8 mouse cellular contexts compared by ENCODE assay signal in the genomic region with DNA sequence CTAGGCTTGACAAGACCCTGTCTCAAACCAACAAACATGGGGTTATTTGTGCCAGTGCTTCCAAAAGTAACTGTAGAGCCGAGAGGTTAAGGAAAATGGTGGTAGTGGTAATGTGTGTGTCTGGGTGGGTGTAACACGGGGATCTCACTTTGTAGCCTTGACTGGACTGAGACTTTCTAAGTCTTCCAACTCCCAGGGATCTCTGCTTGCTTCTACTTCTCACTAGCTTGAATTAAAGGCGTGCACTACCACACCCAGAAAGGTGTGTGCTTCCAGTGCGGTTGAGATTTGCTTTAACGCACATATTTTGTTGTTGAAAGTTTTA. TPM values are rescaled to one million over a fixed set of nuclear protein-coding genes. Genes with fewer than 3 reads are reported as not detected.
A peak's percentile ranks its signal among the peaks of the same experiment; 100 is the strongest.
DNase-seq lines count a peak whose midpoint lies in the region; ATAC-seq and TF ChIP-seq lines count a peak whose summit lies in the region.

No protein-coding gene starts in this region.

- no peak for TF ChIP-seq POLR2A in CH12.LX (IDR thresholded peaks at IDR 0.05; ENCODE audit: low read depth, low read length)

- peaks cover 6% of the 10 kb centered on the region for H3K79me2 ChIP-seq in CH12.LX (replicated peaks; ENCODE audit: control insufficient read depth, extremely low read depth, insufficient read depth, poor library complexity, severe bottlenecking)

- in situ Hi-C loops in CH12.LX (cut with MboI; ENCODE audit: low pct_ligation_motif_present, low pct_unique_long_range_greater_than_20kb, low sequenced_read_pairs) = no loop called here

- H3K9ac ChIP-seq in CH12.LX (ENCODE audit: insufficient read depth, low read depth) = peak overlapping the region; percentile 80
- peak overlapping the region; percentile 69 for H3K9ac ChIP-seq in forebrain, embryonic 16.5 days (replicated peaks; ENCODE audit: low read depth, low read length)
- H3K9ac ChIP-seq in liver, postnatal 0 days (replicated peaks) = peak overlapping the region; percentile 95

- peak overlapping the region; percentile 100 for H3K27ac ChIP-seq in gastrocnemius, adult 2 months
- H3K27ac ChIP-seq in CH12.LX (ENCODE audit: insufficient read depth, low read depth) = no peak overlapping the region; the same call in 1 of the 2 replicates
- 0 out of 2 replicates have a peak overlapping the region, but pooled peaks have one; percentile 13 for H3K27ac ChIP-seq in forebrain, embryonic 16.5 days (ENCODE audit: low read length)
- H3K27ac ChIP-seq in liver, postnatal 0 days (ENCODE audit: low read depth) = peak overlapping the region; percentile 99

- no peak for TF ChIP-seq CTCF in gastrocnemius, adult 2 months (IDR thresholded peaks at IDR 0.05)
- no peak for TF ChIP-seq CTCF in CH12.LX (conservative IDR thresholded peaks at IDR 0.05 in 1 of 2, IDR thresholded peaks at IDR 0.05 in 1 of 2; ENCODE audit: low read depth in 2 of 2, low read length in 2 of 2)
- no peak for TF ChIP-seq CTCF in liver, postnatal 0 days (IDR thresholded peaks at IDR 0.05; ENCODE audit: low read depth)

- peak; percentile 24 for ATAC-seq in forebrain, embryonic 16.5 days
- ATAC-seq in liver, postnatal 0 days = peak; percentile 16
- no peak for ATAC-seq in monocyte, adult 5-6 weeks (replicated peaks; ENCODE audit: insufficient number of reproducible peaks, low FRiP score, low TSS enrichment, poor library complexity, severe bottlenecking)

- no peak for DNase-seq in gastrocnemius, adult 2 months
- no peak for DNase-seq in gastrocnemius, adult 8-10 months (ENCODE audit: low spot score in 2 of 2)
- no peak for DNase-seq in CH12.LX (ENCODE audit: extremely low read depth)
- DNase-seq in liver, postnatal 0 days = no peak
- DNase-seq in layer of hippocampus, adult 18-20 months (ENCODE audit: low spot score in 2 of 2) = no peak
- DNase-seq in testis, postnatal 14 days (ENCODE audit: low spot score) = no peak

- dilution Hi-C loops in CH12.LX (cut with MboI; ENCODE audit: extremely low pct_ligation_motif_present, extremely low pct_unique_long_range_greater_than_20kb, low sequenced_read_pairs) = no loop called here

- no peaks in the 10 kb centered on the region for H3K27me3 ChIP-seq in CH12.LX (replicated peaks)
- no peaks in the 10 kb centered on the region for H3K27me3 ChIP-seq in forebrain, embryonic 16.5 days (replicated peaks; ENCODE audit: control insufficient read depth, insufficient read depth, low read length)
- no peaks in the 10 kb centered on the region for H3K27me3 ChIP-seq in liver, postnatal 0 days (ENCODE audit: insufficient read depth, low read length)

- WGBS in forebrain, embryonic 16.5 days = 12% methylated on average over 5 of the region's 5 CpGs
- WGBS in liver, postnatal 0 days (ENCODE audit: insufficient replicate concordance) = 1% methylated on average over 5 of the region's 5 CpGs

- H3K4me1 ChIP-seq in CH12.LX (ENCODE audit: control insufficient read depth in 1 of 2, insufficient read depth in 2 of 2) = peaks cover 0 to 18% of the 10 kb centered on the region in 2 experiments; a peak in 2 of 4 replicates
- peaks cover 9% of the 10 kb centered on the region for H3K4me1 ChIP-seq in forebrain, embryonic 16.5 days (replicated peaks; ENCODE audit: control insufficient read depth, insufficient read depth, low read length)
- peaks cover 15% of the 10 kb centered on the region for H3K4me1 ChIP-seq in liver, postnatal 0 days (ENCODE audit: insufficient read depth)

- H3K4me3 ChIP-seq in gastrocnemius, adult 2 months = peak overlapping the region; percentile 95
- peak overlapping the region; percentile 69 to 89 (median 73) for H3K4me3 ChIP-seq in CH12.LX (replicated peaks in 1 of 3; ENCODE audit: low read depth in 2 of 3, low read length in 2 of 3, poor library complexity in 1 of 3)
- peak overlapping the region; percentile 60 for H3K4me3 ChIP-seq in forebrain, embryonic 16.5 days (replicated peaks; ENCODE audit: low read length)
- peak overlapping the region; percentile 85 for H3K4me3 ChIP-seq in liver, postnatal 0 days (ENCODE audit: low read depth, low read length)

- H3K9me3 ChIP-seq in CH12.LX (replicated peaks; ENCODE audit: low read length) = no peaks in the 10 kb centered on the region
- H3K9me3 ChIP-seq in forebrain, embryonic 16.5 days (ENCODE audit: control insufficient read depth, low read length) = no peaks in the 10 kb centered on the region
- H3K9me3 ChIP-seq in liver, postnatal 0 days (ENCODE audit: low read length) = no peaks in the 10 kb centered on the region

- H3K36me3 ChIP-seq in CH12.LX (replicated peaks in 1 of 2; ENCODE audit: control insufficient read depth in 1 of 2, insufficient read depth in 1 of 2, low read length in 1 of 2) = peaks cover 0 to 4% of the 10 kb centered on the region in 2 experiments
- no peaks in the 10 kb centered on the region for H3K36me3 ChIP-seq in forebrain, embryonic 16.5 days (ENCODE audit: control insufficient read depth, insufficient read depth)
- H3K36me3 ChIP-seq in liver, postnatal 0 days (replicated peaks; ENCODE audit: insufficient read depth, low read length) = no peaks in the 10 kb centered on the region

- peak overlapping the region; percentile 88 for H3K4me2 ChIP-seq in CH12.LX (ENCODE audit: insufficient read depth, low read depth, poor library complexity, severe bottlenecking)
- peak overlapping the region; percentile 62 for H3K4me2 ChIP-seq in forebrain, embryonic 16.5 days (ENCODE audit: low read length)
- H3K4me2 ChIP-seq in liver, postnatal 0 days (ENCODE audit: low read depth, low read length) = peak overlapping the region; percentile 97

- no peak for TF ChIP-seq RAD21 in CH12.LX (IDR thresholded peaks at IDR 0.05; ENCODE audit: low read depth, low read length)

- intact Hi-C loops in gastrocnemius, adult 2 months (cut with DNase I) = no loop called here

- no peak for TF ChIP-seq EP300 in CH12.LX (IDR thresholded peaks at IDR 0.05; ENCODE audit: low read length)
- no peak for TF ChIP-seq EP300 in liver, postnatal 0 days (IDR thresholded peaks at IDR 0.05; ENCODE audit: low read depth)

TF ChIP-seq in CH12.LX, 34 proteins besides CTCF, POLR2A, EP300 and RAD21:
- no peak for TF ChIP-seq JUN (IDR thresholded peaks at IDR 0.05; ENCODE audit: insufficient read depth, low read depth, low read length)
- TF ChIP-seq MXI1 (IDR thresholded peaks at IDR 0.05; ENCODE audit: low read depth, low read length) = peak; percentile 52; the same call in 1 of the 2 replicates

RNA-seq across cellular contexts. Expression of gene Zfp1, which starts 0.3 kb away (rescaled TPM):
- total RNA-seq in gastrocnemius, adult 2 months (2021) = 1 to 10 TPM; 7.9 to 9.4 TPM
- total RNA-seq in gastrocnemius, adult 8-10 months (2022) = 10 to 100 TPM in 1 of 4 experiments, 1 to 10 TPM in 3; 7.8 to 10.6 (median 8.7) TPM
- 8.0 and 9.2 TPM in 2 replicates for total RNA-seq in CH12.LX (2012; rRNA removed)
- 14.9 and 16.7 TPM in 2 replicates for total RNA-seq in CH12.LX (2014; rRNA removed)
- polyA plus RNA-seq in CH12.LX (2012; ENCODE audit: insufficient read length, low read depth) = 14.5 and 15.4 TPM in 2 replicates
- 32.5 and 35.7 TPM in 2 replicates for polyA plus RNA-seq in forebrain, embryonic 16.5 days (2015; fragmentation: Nextera tagmentation; extraction: Ambion mirVana)
- 3.8 and 4.0 TPM in 2 replicates for polyA plus RNA-seq in liver, postnatal 0 days (2015; fragmentation: Nextera tagmentation; extraction: Ambion mirVana)
- 7.6 to 11.8 TPM (median 9.6 TPM) in 3 replicates for total RNA-seq in monocyte, adult 5-6 weeks (2017)
- total RNA-seq in layer of hippocampus, adult 18-20 months (2021) = 10 to 100 TPM; 21.1 to 22.2 TPM

RNA-seq across cellular contexts. Expression of gene Ldhd, which starts 12.7 kb away (rescaled TPM):
- 10 to 100 TPM; 29.2 to 35.8 TPM for total RNA-seq in gastrocnemius, adult 2 months (2021)
- total RNA-seq in gastrocnemius, adult 8-10 months (2022) = 10 to 100 TPM; 28.8 to 37.2 (median 31.5) TPM
- total RNA-seq in CH12.LX (2012; rRNA removed) (0.08 TPM in 1 of 2 replicates, not detected in the other), CH12.LX (2014; rRNA removed) (not detected in 2 replicates)
- not detected in 2 replicates for polyA plus RNA-seq in CH12.LX (2012; ENCODE audit: insufficient read length, low read depth)
- polyA plus RNA-seq in forebrain, embryonic 16.5 days (2015; fragmentation: Nextera tagmentation; extraction: Ambion mirVana) = 0.71 TPM in 2 replicates
- 0.85 and 1.1 TPM in 2 replicates for polyA plus RNA-seq in liver, postnatal 0 days (2015; fragmentation: Nextera tagmentation; extraction: Ambion mirVana)
- not detected in 3 replicates for total RNA-seq in monocyte, adult 5-6 weeks (2017)
- total RNA-seq in layer of hippocampus, adult 18-20 months (2021) = 1 to 10 TPM; 7.0 to 8.3 TPM

RNA-seq across cellular contexts. Expression of gene Ctrb1, which starts 47.9 kb away (rescaled TPM):
- total RNA-seq in gastrocnemius, adult 2 months (2021) = not detected
- under 1 TPM in 1 of 4 experiments, not detected in 3; 0.35 TPM for total RNA-seq in gastrocnemius, adult 8-10 months (2022)
- not detected in 2 replicates for total RNA-seq in CH12.LX (2012; rRNA removed)
- not detected in 2 replicates for total RNA-seq in CH12.LX (2014; rRNA removed)
- polyA plus RNA-seq in CH12.LX (2012; ENCODE audit: insufficient read length, low read depth) = not detected in 2 replicates
- not detected in 2 replicates for polyA plus RNA-seq in forebrain, embryonic 16.5 days (2015; fragmentation: Nextera tagmentation; extraction: Ambion mirVana)
- 0.13 and 38.9 TPM in 2 replicates for polyA plus RNA-seq in liver, postnatal 0 days (2015; fragmentation: Nextera tagmentation; extraction: Ambion mirVana)
- not detected in 3 replicates for total RNA-seq in monocyte, adult 5-6 weeks (2017)
- not detected for total RNA-seq in layer of hippocampus, adult 18-20 months (2021)
